Mouse (Mus musculus) G1E (cell line): Measurements from ENCODE around the gene Alkbh7. TPM values are rescaled to one million over a fixed set of nuclear protein-coding genes. Genes with fewer than 3 reads are reported as not detected.

Source experiments
- ATAC-seq: 2 replicates; pipeline ENCODE4 v1.8.0; 2016; ENCODE audit warnings: mild to moderate bottlenecking; ENCODE audit not compliant: insufficient number of reproducible peaks, poor library complexity, low FRiP score, severe bottlenecking; ENCODE audit errors: extremely low read depth
- DNase-seq: peaks from one replicate; pipeline ENCODE4 v3.0.0; 2012; ENCODE audit warnings: low spot score
- H3K27me3 ChIP-seq: 2 replicates; pipeline ENCODE4 v1.6.1; 2012; ENCODE audit warnings: mild to moderate bottlenecking, low read length, inconsistent platforms; ENCODE audit not compliant: insufficient read depth
- H3K36me3 ChIP-seq: replicated peaks from 2 replicates; pipeline ENCODE3; 2012; ENCODE audit warnings: mild to moderate bottlenecking, inconsistent platforms
- H3K4me1 ChIP-seq: 2 replicates; pipeline ENCODE4 v1.6.1; 2012; ENCODE audit warnings: low read depth, low read length, inconsistent platforms, mixed read lengths; ENCODE audit not compliant: insufficient read depth
- H3K4me3 ChIP-seq: 2 replicates; pipeline ENCODE4 v1.5.1; 2012; ENCODE audit warnings: low read depth, mild to moderate bottlenecking, inconsistent platforms, low read length, moderate library complexity, mixed read lengths
- H3K9me3 ChIP-seq: replicated peaks from 2 replicates; pipeline ENCODE4 v1.6.1; 2012; ENCODE audit warnings: inconsistent platforms
- CTCF ChIP-seq: IDR thresholded peaks from 2 replicates; pipeline ENCODE4 v1.5.1; 2012; ENCODE audit warnings: low read depth, low read length, inconsistent platforms, mixed read lengths
- GATA1 ChIP-seq: IDR thresholded peaks from 2 replicates; pipeline ENCODE4 v1.6.1; 2012; ENCODE audit warnings: borderline replicate concordance, low read length, inconsistent platforms, mixed read lengths
- GATA2 ChIP-seq: IDR thresholded peaks from 2 replicates; pipeline ENCODE4 v1.6.1; 2012; ENCODE audit warnings: low read depth, low read length, inconsistent platforms, borderline replicate concordance
- POLR2AphosphoS5 ChIP-seq: IDR thresholded peaks from 2 replicates; pipeline ENCODE4 v1.6.1; 2012; ENCODE audit warnings: low read depth, low read length, inconsistent platforms; ENCODE audit not compliant: insufficient replicate concordance
- TAL1 ChIP-seq: conservative IDR thresholded peaks from 2 replicates; pipeline ENCODE4 v1.6.1; 2012; ENCODE audit warnings: low read depth, low read length, inconsistent platforms, mixed read lengths
- polyA plus RNA-seq: library from polyadenylated mRNA; stranded (reverse); fragments of >175 nt; gene quantifications from 2 replicates; pipeline ENCODE4 v1.2.3, GENCODE M21; 2012
- total RNA-seq, 2 experiments: library from RNA; stranded (forward) in 1 of 2; stranded (reverse) in 1 of 2; fragments of 200-1000 nt in 1 of 2; fragments of >200 nt in 1 of 2; fragmentation: Nextera tagmentation in 1 of 2; gene quantifications; 2 replicates each; pipeline ENCODE4 v1.2.3; 2014 to 2017

Gene Alkbh7
- total and polyA plus RNA-seq, 3 experiments, result 12.9 to 46.0 (median 25.5) TPM

GRCm38 (mm10) chr17:56961880-56962279 lies 35.3 kb upstream of the Alkbh7 start:
- no peak for DNase-seq
- no peak overlapping the region for H3K4me3 ChIP-seq
- H3K36me3 ChIP-seq, result no peaks in the 10 kb centered on the region
- TF ChIP-seq CTCF (no peak), POLR2AphosphoS5 (no peak), GATA1 (no peak), TAL1 (no peak), GATA2 (no peak)
- peaks cover 19% of the 10 kb centered on the region for H3K27me3 ChIP-seq
- no peak for ATAC-seq
- peaks cover 14% of the 10 kb centered on the region for H3K4me1 ChIP-seq
- H3K9me3 ChIP-seq, result no peaks in the 10 kb centered on the region

- H3K9me3 ChIP-seq, result no peaks in the 10 kb centered on the region
- peaks cover 19% of the 10 kb centered on the region for H3K27me3 ChIP-seq
- DNase-seq, result no peak
- no peak for TF ChIP-seq CTCF
- no peak for TF ChIP-seq POLR2AphosphoS5
- no peak for TF ChIP-seq GATA1
- TF ChIP-seq TAL1, result no peak
- no peak for TF ChIP-seq GATA2
- H3K4me1 ChIP-seq, result peaks cover 12% of the 10 kb centered on the region
- no peak overlapping the region for H3K4me3 ChIP-seq
- no peaks in the 10 kb centered on the region for H3K36me3 ChIP-seq
- no peak for ATAC-seq
These were observed 34.3 kb upstream of the Alkbh7 start for GRCm38 (mm10) chr17:56962642-56963405.

- H3K36me3 ChIP-seq, result no peaks in the 10 kb centered on the region
- H3K9me3 ChIP-seq, result no peaks in the 10 kb centered on the region
- H3K4me1 ChIP-seq, result peaks cover 5% of the 10 kb centered on the region
- ATAC-seq, result no peak
- peaks cover 19% of the 10 kb centered on the region for H3K27me3 ChIP-seq
- TF ChIP-seq GATA1, result no peak
- TF ChIP-seq TAL1, result no peak
- no peak for TF ChIP-seq CTCF
- TF ChIP-seq GATA2, result no peak
- TF ChIP-seq POLR2AphosphoS5, result no peak
- DNase-seq, result no peak
- no peak overlapping the region for H3K4me3 ChIP-seq
These were observed 33.5 kb upstream of the Alkbh7 start for GRCm38 (mm10) chr17:56963646-56964045.

GRCm38 (mm10) chr17:56969321-56969720 lies 27.8 kb upstream of the Alkbh7 start:
- Histone ChIP-seq H3K27me3 (peaks cover 21% of the 10 kb centered on the region), H3K4me1 (no peaks in the 10 kb centered on the region), H3K36me3 (no peaks in the 10 kb centered on the region), H3K4me3 (no peak overlapping the region), H3K9me3 (no peaks in the 10 kb centered on the region)
- no peak for ATAC-seq
- no peak for TF ChIP-seq CTCF
- no peak for TF ChIP-seq TAL1
- TF ChIP-seq GATA1, result no peak
- TF ChIP-seq POLR2AphosphoS5, result no peak
- no peak for TF ChIP-seq GATA2
- no peak for DNase-seq

GRCm38 (mm10) chr17:56970081-56970480 lies 27.1 kb upstream of the Alkbh7 start:
- ATAC-seq, result no peak
- H3K27me3 ChIP-seq, result peaks cover 17% of the 10 kb centered on the region
- no peak overlapping the region for H3K4me3 ChIP-seq
- H3K9me3 ChIP-seq, result no peaks in the 10 kb centered on the region
- no peaks in the 10 kb centered on the region for H3K4me1 ChIP-seq
- no peaks in the 10 kb centered on the region for H3K36me3 ChIP-seq
- TF ChIP-seq POLR2AphosphoS5, result no peak
- no peak for TF ChIP-seq TAL1
- TF ChIP-seq CTCF, result no peak
- no peak for TF ChIP-seq GATA1
- no peak for TF ChIP-seq GATA2
- DNase-seq, result no peak

GRCm38 (mm10) chr17:56973956-56974707 lies 23.0 kb upstream of the Alkbh7 start:
- no peak for TF ChIP-seq GATA1
- no peak for TF ChIP-seq GATA2
- Histone ChIP-seq H3K27me3 (peaks cover 44% of the 10 kb centered on the region), H3K9me3 (no peaks in the 10 kb centered on the region), H3K4me1 (no peaks in the 10 kb centered on the region), H3K4me3 (no peak overlapping the region), H3K36me3 (no peaks in the 10 kb centered on the region)
- DNase-seq, result no peak
- ATAC-seq, result no peak
